Mouse (Mus musculus): Measurements from ENCODE around the gene Timm44.

- TF ChIP-seq CTCF (IDR thresholded peaks at IDR 0.05; ENCODE audit: low read depth, low read length) (no peak), POLR2A (IDR thresholded peaks at IDR 0.05; ENCODE audit: borderline replicate concordance, low read depth, low read length) (no peak)
Observed at GRCm38 (mm10) chr8:4252116-4252760, 23.5 kb downstream of the Timm44 start.
